Mouse (Mus musculus): ENCODE measurements around the gene Gabarap. TPM values are rescaled to one million over a fixed set of nuclear protein-coding genes. Genes with fewer than 3 reads are reported as not detected.

Gabarap gene
- polyA plus RNA-seq, 1 experiment from 2014 or later: 536 TPM

- Histone ChIP-seq H3K4me2 (ENCODE audit: low read depth, low read length) (peak within 1 kb of the TSS; percentile 92), H3K4me1 (replicated peaks; ENCODE audit: control insufficient read depth, insufficient read depth, low read length) (peaks cover 26% of the 10 kb centered on the region), H3K9me3 (ENCODE audit: control insufficient read depth, low read length) (no peaks in the 10 kb centered on the region), H3K4me3 (ENCODE audit: low read length) (peak within 1 kb of the TSS; percentile 98), H3K36me3 (ENCODE audit: control insufficient read depth, insufficient read depth, low read length) (peaks cover 23% of the 10 kb centered on the region), H3K27me3 (ENCODE audit: control insufficient read depth, insufficient read depth, low read depth, low read length) (no peaks in the 10 kb centered on the region), H3K27ac (ENCODE audit: low read length) (peak within 1 kb of the TSS; percentile 99), H3K9ac (ENCODE audit: low read length) (peak within 1 kb of the TSS; percentile 100)
- no peak for ATAC-seq (ENCODE audit: low read depth)
- WGBS: 37% methylated on average over 8 of the region's 8 CpGs
Observed at GRCm38 (mm10) chr11:69982225-69982624, 8.7 kb upstream of the Gabarap start, which contains the start of gene Elp5. Elp5 (minus strand) TSS chr11:69982517.

- Histone ChIP-seq H3K27ac (ENCODE audit: low read length) (no peak overlapping the region), H3K4me2 (ENCODE audit: low read depth, low read length) (peak overlapping the region; percentile 92), H3K9me3 (ENCODE audit: control insufficient read depth, low read length) (no peaks in the 10 kb centered on the region), H3K36me3 (ENCODE audit: control insufficient read depth, insufficient read depth, low read length) (peaks cover 29% of the 10 kb centered on the region), H3K9ac (ENCODE audit: low read length) (peak overlapping the region; percentile 100), H3K4me1 (replicated peaks; ENCODE audit: control insufficient read depth, insufficient read depth, low read length) (peaks cover 26% of the 10 kb centered on the region), H3K4me3 (ENCODE audit: low read length) (peak overlapping the region; percentile 98), H3K27me3 (ENCODE audit: control insufficient read depth, insufficient read depth, low read depth, low read length) (no peaks in the 10 kb centered on the region)
- no peak for ATAC-seq (ENCODE audit: low read depth)
- WGBS: 19% methylated on average over 5 of the region's 5 CpGs
Observed at GRCm38 (mm10) chr11:69982877-69983276, 8.1 kb upstream of the Gabarap start.

GRCm38 (mm10) chr11:69983377-69983776 is 7.6 kb upstream of the Gabarap start:
- peaks cover 26% of the 10 kb centered on the region for H3K4me1 ChIP-seq (replicated peaks; ENCODE audit: control insufficient read depth, insufficient read depth, low read length)
- H3K9me3 ChIP-seq (ENCODE audit: control insufficient read depth, low read length): no peaks in the 10 kb centered on the region
- WGBS: 72% methylated on average over 4 of the region's 4 CpGs
- peak overlapping the region; percentile 3; the same call in 1 of the 2 replicates for H3K4me2 ChIP-seq (ENCODE audit: low read depth, low read length)
- no peaks in the 10 kb centered on the region for H3K27me3 ChIP-seq (ENCODE audit: control insufficient read depth, insufficient read depth, low read depth, low read length)
- no peak overlapping the region for H3K4me3 ChIP-seq (ENCODE audit: low read length)
- no peak for ATAC-seq (ENCODE audit: low read depth)
- peak overlapping the region; percentile 100; the same call in 1 of the 2 replicates for H3K9ac ChIP-seq (ENCODE audit: low read length)
- H3K27ac ChIP-seq (ENCODE audit: low read length): no peak overlapping the region
- H3K36me3 ChIP-seq (ENCODE audit: control insufficient read depth, insufficient read depth, low read length): peaks cover 33% of the 10 kb centered on the region

- WGBS: 83% methylated on average over 8 of the region's 8 CpGs
- Histone ChIP-seq H3K4me3 (ENCODE audit: low read length) (no peak overlapping the region), H3K27me3 (ENCODE audit: control insufficient read depth, insufficient read depth, low read depth, low read length) (no peaks in the 10 kb centered on the region), H3K9ac (ENCODE audit: low read length) (no peak overlapping the region), H3K9me3 (ENCODE audit: control insufficient read depth, low read length) (no peaks in the 10 kb centered on the region), H3K4me2 (ENCODE audit: low read depth, low read length) (no peak overlapping the region), H3K36me3 (ENCODE audit: control insufficient read depth, insufficient read depth, low read length) (peaks cover 43% of the 10 kb centered on the region), H3K27ac (ENCODE audit: low read length) (no peak overlapping the region), H3K4me1 (replicated peaks; ENCODE audit: control insufficient read depth, insufficient read depth, low read length) (peaks cover 21% of the 10 kb centered on the region)
- no peak for ATAC-seq (ENCODE audit: low read depth)
Observed at GRCm38 (mm10) chr11:69984431-69984830, 6.5 kb upstream of the Gabarap start.

GRCm38 (mm10) chr11:69989949-69990348 is 994 bp upstream of the Gabarap start:
- Histone ChIP-seq H3K27ac (ENCODE audit: low read length) (peak overlapping the region; percentile 98; the same call in 1 of the 2 replicates), H3K4me3 (ENCODE audit: low read length) (no peak overlapping the region), H3K27me3 (ENCODE audit: control insufficient read depth, insufficient read depth, low read depth, low read length) (no peaks in the 10 kb centered on the region), H3K9ac (ENCODE audit: low read length) (0 out of 2 replicates have a peak overlapping the region, but pooled peaks have one; percentile 36), H3K9me3 (ENCODE audit: control insufficient read depth, low read length) (no peaks in the 10 kb centered on the region), H3K36me3 (ENCODE audit: control insufficient read depth, insufficient read depth, low read length) (peaks cover 54% of the 10 kb centered on the region), H3K4me2 (ENCODE audit: low read depth, low read length) (no peak overlapping the region), H3K4me1 (replicated peaks; ENCODE audit: control insufficient read depth, insufficient read depth, low read length) (peaks cover 9% of the 10 kb centered on the region)
- WGBS: 83% methylated on average over 8 of the region's 8 CpGs
- ATAC-seq (ENCODE audit: low read depth): no peak

- peak; percentile 5 for ATAC-seq (ENCODE audit: low read depth)
- H3K4me3 ChIP-seq (ENCODE audit: low read length): peak overlapping the region; percentile 85
- no peaks in the 10 kb centered on the region for H3K9me3 ChIP-seq (ENCODE audit: control insufficient read depth, low read length)
- WGBS: under 1% methylated on average over 15 of the region's 15 CpGs
- peak overlapping the region; percentile 66 for H3K4me2 ChIP-seq (ENCODE audit: low read depth, low read length)
- H3K4me1 ChIP-seq (replicated peaks; ENCODE audit: control insufficient read depth, insufficient read depth, low read length): peaks cover 9% of the 10 kb centered on the region
- peaks cover 40% of the 10 kb centered on the region for H3K36me3 ChIP-seq (ENCODE audit: control insufficient read depth, insufficient read depth, low read length)
- no peaks in the 10 kb centered on the region for H3K27me3 ChIP-seq (ENCODE audit: control insufficient read depth, insufficient read depth, low read depth, low read length)
- H3K27ac ChIP-seq (ENCODE audit: low read length): peak overlapping the region; percentile 98
- H3K9ac ChIP-seq (ENCODE audit: low read length): peak overlapping the region; percentile 89
Observed at GRCm38 (mm10) chr11:69991711-69992110, 768 bp downstream of the Gabarap start.

GRCm38 (mm10) chr11:69992396-69992795 is 1.5 kb downstream of the Gabarap start:
- Histone ChIP-seq H3K9me3 (ENCODE audit: control insufficient read depth, low read length) (no peaks in the 10 kb centered on the region), H3K4me3 (ENCODE audit: low read length) (peak overlapping the region; percentile 85), H3K27ac (ENCODE audit: low read length) (0 out of 2 replicates have a peak overlapping the region, but pooled peaks have one; percentile 17), H3K4me2 (ENCODE audit: low read depth, low read length) (peak overlapping the region; percentile 66), H3K9ac (ENCODE audit: low read length) (peak overlapping the region; percentile 89), H3K36me3 (ENCODE audit: control insufficient read depth, insufficient read depth, low read length) (peaks cover 40% of the 10 kb centered on the region), H3K27me3 (ENCODE audit: control insufficient read depth, insufficient read depth, low read depth, low read length) (no peaks in the 10 kb centered on the region), H3K4me1 (replicated peaks; ENCODE audit: control insufficient read depth, insufficient read depth, low read length) (peaks cover 10% of the 10 kb centered on the region)
- WGBS: 70% methylated on average over 10 of the region's 10 CpGs
- ATAC-seq (ENCODE audit: low read depth): no peak

- peaks cover 16% of the 10 kb centered on the region for H3K4me1 ChIP-seq (replicated peaks; ENCODE audit: control insufficient read depth, insufficient read depth, low read length)
- H3K9me3 ChIP-seq (ENCODE audit: control insufficient read depth, low read length): no peaks in the 10 kb centered on the region
- H3K9ac ChIP-seq (ENCODE audit: low read length): peak overlapping the region; percentile 89
- peak overlapping the region; percentile 66 for H3K4me2 ChIP-seq (ENCODE audit: low read depth, low read length)
- WGBS: 72% methylated on average over 3 of the region's 3 CpGs
- peaks cover 37% of the 10 kb centered on the region for H3K36me3 ChIP-seq (ENCODE audit: control insufficient read depth, insufficient read depth, low read length)
- H3K27me3 ChIP-seq (ENCODE audit: control insufficient read depth, insufficient read depth, low read depth, low read length): no peaks in the 10 kb centered on the region
- no peak overlapping the region for H3K27ac ChIP-seq (ENCODE audit: low read length)
- ATAC-seq (ENCODE audit: low read depth): no peak
- peak overlapping the region; percentile 85 for H3K4me3 ChIP-seq (ENCODE audit: low read length)
Observed at GRCm38 (mm10) chr11:69992932-69993331, 2.0 kb downstream of the Gabarap start.

- ATAC-seq (ENCODE audit: low read depth): no peak
- Histone ChIP-seq H3K9me3 (ENCODE audit: control insufficient read depth, low read length) (no peaks in the 10 kb centered on the region), H3K9ac (ENCODE audit: low read length) (no peak overlapping the region), H3K27me3 (ENCODE audit: control insufficient read depth, insufficient read depth, low read depth, low read length) (no peaks in the 10 kb centered on the region), H3K27ac (ENCODE audit: low read length) (no peak overlapping the region), H3K4me2 (ENCODE audit: low read depth, low read length) (peak overlapping the region; percentile 54), H3K4me3 (ENCODE audit: low read length) (no peak overlapping the region), H3K36me3 (ENCODE audit: control insufficient read depth, insufficient read depth, low read length) (peaks cover 40% of the 10 kb centered on the region), H3K4me1 (replicated peaks; ENCODE audit: control insufficient read depth, insufficient read depth, low read length) (peaks cover 18% of the 10 kb centered on the region)
- 86% methylated on average over 11 of the region's 11 CpGs for WGBS
Observed at GRCm38 (mm10) chr11:69994401-69995090, 3.6 kb downstream of the Gabarap start.

All from lung, embryonic 16.5 days (tissue).